Mouse (Mus musculus) retina, adult 2 months (tissue): ENCODE measurements around the gene Dync1i1.

ENCODE experiments used
- DNase-seq: peaks from one replicate; pipeline ENCODE4 v3.0.0-alpha.2; 2012; ENCODE audit warnings: low read depth, low spot score

Gene Dync1i1

GRCm38 (mm10) chr6:5770283-5770682 lies 44.8 kb downstream of the Dync1i1 start:
- DNase-seq, result no peak

GRCm38 (mm10) chr6:5775461-5775860 lies 50.0 kb downstream of the Dync1i1 start:
- no peak for DNase-seq

- DNase-seq, result no peak
Observed at GRCm38 (mm10) chr6:5781752-5782151, 56.3 kb downstream of the Dync1i1 start.

- no peak for DNase-seq
Observed at GRCm38 (mm10) chr6:5783830-5784229, 58.4 kb downstream of the Dync1i1 start.

GRCm38 (mm10) chr6:5790607-5791006 lies 65.2 kb downstream of the Dync1i1 start:
- no peak for DNase-seq

GRCm38 (mm10) chr6:5794106-5794753 lies 68.8 kb downstream of the Dync1i1 start:
- DNase-seq, result no peak

- DNase-seq, result no peak
Observed at GRCm38 (mm10) chr6:5795314-5795713, 69.9 kb downstream of the Dync1i1 start.

- peak; percentile 23 for DNase-seq
Observed at GRCm38 (mm10) chr6:5802124-5802839, 76.8 kb downstream of the Dync1i1 start.

GRCm38 (mm10) chr6:5802840-5803491 lies 77.5 kb downstream of the Dync1i1 start:
- DNase-seq, result no peak

- no peak for DNase-seq
Observed at GRCm38 (mm10) chr6:5808008-5808421, 82.6 kb downstream of the Dync1i1 start.

- DNase-seq, result no peak
Observed at GRCm38 (mm10) chr6:5812076-5812475, 86.6 kb downstream of the Dync1i1 start.

GRCm38 (mm10) chr6:5819674-5820073 lies 94.2 kb downstream of the Dync1i1 start:
- no peak for DNase-seq

GRCm38 (mm10) chr6:5825461-5825860 lies 100.0 kb downstream of the Dync1i1 start:
- DNase-seq, result no peak

- DNase-seq, result no peak
Observed at GRCm38 (mm10) chr6:5827064-5827463, 101.6 kb downstream of the Dync1i1 start.

- no peak for DNase-seq
Observed at GRCm38 (mm10) chr6:5828409-5828974, 103.1 kb downstream of the Dync1i1 start.

- no peak for DNase-seq
Observed at GRCm38 (mm10) chr6:5829148-5829547, 103.7 kb downstream of the Dync1i1 start.

GRCm38 (mm10) chr6:5830717-5831116 lies 105.3 kb downstream of the Dync1i1 start:
- no peak for DNase-seq

GRCm38 (mm10) chr6:5831233-5831632 lies 105.8 kb downstream of the Dync1i1 start:
- no peak for DNase-seq

- DNase-seq, result no peak
Observed at GRCm38 (mm10) chr6:5832838-5833237, 107.4 kb downstream of the Dync1i1 start.

GRCm38 (mm10) chr6:5842466-5842865 lies 117.0 kb downstream of the Dync1i1 start:
- DNase-seq, result no peak

GRCm38 (mm10) chr6:5846154-5846553 lies 120.7 kb downstream of the Dync1i1 start:
- DNase-seq, result no peak

GRCm38 (mm10) chr6:5854048-5854836 lies 128.8 kb downstream of the Dync1i1 start:
- DNase-seq, result no peak
